Mouse (Mus musculus) splenic B cell, adult 2 months (primary cell): Measurements from ENCODE around the gene Ccdc93.

Experiments used
- DNase-seq: peaks from one replicate; pipeline ENCODE4 v3.0.0-alpha.2; 2011; ENCODE audit warnings: low read depth, low spot score
- H3K27me3 ChIP-seq: 2 replicates; pipeline ENCODE4 v1.6.1; 2012; ENCODE audit warnings: mild to moderate bottlenecking, low read length, moderate library complexity, mixed read lengths; ENCODE audit not compliant: control insufficient read depth, poor library complexity, insufficient read depth, severe bottlenecking
- H3K36me3 ChIP-seq: 2 replicates; pipeline ENCODE4 v1.6.1; 2012; ENCODE audit warnings: mild to moderate bottlenecking, low read length, moderate library complexity, mixed read lengths; ENCODE audit not compliant: control insufficient read depth, poor library complexity, insufficient read depth, severe bottlenecking

Ccdc93 gene

GRCm38 (mm10) chr1:121518609-121519008 lies 87.8 kb downstream of the Ccdc93 start:
- no peaks in the 10 kb centered on the region for H3K36me3 ChIP-seq
- no peaks in the 10 kb centered on the region for H3K27me3 ChIP-seq
- no peak for DNase-seq

DNA sequence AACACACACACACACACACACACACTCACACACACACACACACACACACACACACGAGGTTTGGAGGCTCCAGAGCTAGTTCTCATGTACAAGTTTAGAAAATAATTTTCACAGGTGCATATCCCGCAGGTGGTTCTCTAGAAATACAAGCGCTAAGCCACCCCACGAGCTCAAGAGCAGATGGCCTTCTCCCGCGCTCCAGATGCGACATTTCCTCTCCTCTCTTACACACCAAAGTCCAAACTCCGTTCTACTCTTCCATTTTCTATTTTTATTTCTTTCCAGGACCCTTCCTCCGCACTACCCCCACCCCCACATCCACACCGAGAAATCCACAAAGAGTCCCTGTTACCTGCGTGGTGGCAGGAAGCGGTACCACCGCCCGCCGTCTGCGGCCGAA lies 96.2 kb downstream of the Ccdc93 start:
- DNase-seq = no peak
- no peaks in the 10 kb centered on the region for H3K27me3 ChIP-seq
- H3K36me3 ChIP-seq = no peaks in the 10 kb centered on the region

DNA sequence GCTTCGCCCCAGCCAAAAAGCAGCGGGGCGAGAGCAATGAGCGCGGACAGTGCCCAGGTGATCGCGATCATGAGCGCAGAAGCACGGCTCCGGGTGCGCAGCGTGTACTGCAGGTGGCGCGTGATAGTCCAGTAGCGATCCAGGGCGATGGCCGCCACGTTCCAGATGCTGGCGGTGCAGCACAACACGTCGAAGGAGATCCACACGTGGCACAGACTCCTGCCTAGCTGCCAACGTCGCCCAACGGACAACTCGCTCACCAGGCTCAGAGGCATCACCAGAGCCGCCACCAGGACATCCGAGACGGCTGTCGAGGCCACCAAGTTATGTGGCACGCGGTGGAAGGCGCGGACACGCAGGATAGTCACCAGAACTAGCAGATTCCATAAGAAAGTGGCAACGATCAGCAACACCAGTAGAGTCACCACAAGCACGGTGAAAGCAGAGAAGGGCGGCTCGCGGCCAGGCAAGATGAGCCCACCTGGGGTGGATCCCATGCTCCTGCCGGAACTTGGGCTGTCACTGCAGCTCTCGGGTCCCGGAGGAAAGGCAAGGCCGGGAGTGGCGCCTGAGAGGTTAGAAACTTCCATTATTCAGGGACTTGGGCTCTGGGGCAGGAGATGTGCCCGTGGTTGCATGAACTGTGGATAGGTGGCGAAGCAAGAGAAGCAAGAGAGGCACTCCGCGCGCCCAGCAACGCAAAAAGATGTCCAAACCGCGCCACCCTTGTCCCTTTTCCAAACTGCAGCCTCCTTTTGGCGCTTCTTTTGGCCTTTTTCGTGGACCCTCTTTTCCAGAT lies 97.0 kb downstream of the Ccdc93 start:
- no peaks in the 10 kb centered on the region for H3K36me3 ChIP-seq
- no peaks in the 10 kb centered on the region for H3K27me3 ChIP-seq
- DNase-seq = no peak

DNA sequence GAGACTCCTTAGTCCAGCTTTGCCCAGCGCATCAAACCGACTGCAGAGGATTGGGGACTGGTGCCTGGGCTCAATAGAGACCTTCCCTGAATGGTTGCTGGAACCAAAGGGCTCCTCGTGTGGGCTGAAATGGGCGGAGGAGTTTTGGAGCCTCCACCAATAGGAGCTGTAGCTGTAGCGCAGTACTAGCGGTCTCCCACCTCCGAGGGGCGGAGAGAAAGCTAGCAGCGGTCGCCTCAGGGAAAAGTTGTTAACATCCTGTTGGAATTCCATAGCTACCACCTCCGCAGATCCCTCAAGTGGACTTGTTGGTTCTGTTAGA lies 97.5 kb downstream of the Ccdc93 start, which contains the start of gene Htr5b:
Gene Htr5b, minus strand, starts transcription at position 67 of the 322 bp plus-strand sequence.
- no peak for DNase-seq
- Histone ChIP-seq H3K36me3 (no peaks in the 10 kb centered on the region), H3K27me3 (no peaks in the 10 kb centered on the region)

DNA sequence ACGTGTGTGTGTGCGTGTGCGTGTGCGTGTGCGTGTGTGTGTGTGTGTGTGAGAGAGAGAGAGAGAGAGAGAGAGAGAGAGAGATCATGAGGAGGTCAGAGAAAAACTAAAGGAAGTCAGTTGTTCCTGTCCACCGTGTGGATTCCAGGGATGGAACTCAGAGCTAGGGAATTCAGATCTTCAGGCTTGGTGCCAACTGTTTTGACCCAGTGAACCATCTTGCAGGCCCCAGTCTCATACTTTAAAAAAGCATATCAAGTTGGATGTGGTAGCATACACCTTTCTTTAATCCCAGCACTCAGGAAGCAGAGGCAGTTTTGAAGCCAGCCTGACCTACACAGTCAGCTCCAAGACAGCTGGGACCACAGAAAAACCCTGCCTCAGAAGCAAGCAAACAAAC lies 98.4 kb downstream of the Ccdc93 start:
- Histone ChIP-seq H3K36me3 (no peaks in the 10 kb centered on the region), H3K27me3 (no peaks in the 10 kb centered on the region)
- no peak for DNase-seq

DNA sequence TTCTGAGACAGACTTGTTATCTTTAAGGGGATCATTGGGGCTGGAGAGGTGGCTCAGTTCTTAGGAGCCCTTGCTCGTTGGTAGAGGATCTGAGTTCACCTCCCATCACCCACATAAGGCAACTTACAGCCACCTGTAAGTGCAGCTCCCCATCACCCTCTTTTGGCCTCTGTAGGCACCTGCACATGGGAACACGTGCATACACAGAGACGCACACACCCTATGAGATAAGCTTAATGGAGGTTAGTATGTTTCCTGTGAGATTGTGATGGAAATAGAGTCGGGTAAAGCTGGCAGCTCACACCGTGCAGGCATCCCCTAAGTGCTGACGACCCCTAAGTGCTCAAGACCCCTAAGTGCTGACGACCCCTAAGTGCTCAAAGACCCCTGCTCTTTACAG lies 100.6 kb downstream of the Ccdc93 start:
- Histone ChIP-seq H3K27me3 (no peaks in the 10 kb centered on the region), H3K36me3 (no peaks in the 10 kb centered on the region)
- DNase-seq = no peak

- H3K27me3 ChIP-seq = no peaks in the 10 kb centered on the region
- no peaks in the 10 kb centered on the region for H3K36me3 ChIP-seq
- no peak for DNase-seq
Measured at GRCm38 (mm10) chr1:121540361-121540760, 109.5 kb downstream of the Ccdc93 start.

DNA sequence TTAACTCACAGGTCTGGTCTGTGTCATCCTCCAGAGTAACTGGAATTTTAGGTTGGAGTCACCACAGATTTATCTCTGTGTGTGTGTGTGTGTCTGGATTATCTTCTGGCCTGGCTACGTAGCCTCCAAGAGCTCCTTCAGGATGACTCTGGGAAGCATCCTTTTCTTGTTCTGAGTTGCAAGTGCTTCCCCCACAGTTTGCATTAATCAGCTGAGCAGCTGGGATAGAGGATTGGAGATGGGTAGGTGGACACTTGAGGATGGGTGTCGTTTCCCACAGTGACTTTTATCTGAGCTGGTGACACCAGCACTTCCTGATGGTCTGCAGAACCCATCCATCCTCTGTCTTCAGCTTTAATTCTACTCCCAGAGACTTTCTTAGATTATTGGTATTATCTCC lies 116.0 kb downstream of the Ccdc93 start:
- DNase-seq = no peak
- Histone ChIP-seq H3K36me3 (no peaks in the 10 kb centered on the region), H3K27me3 (no peaks in the 10 kb centered on the region)

GRCm38 (mm10) chr1:121548667-121549066 lies 117.8 kb downstream of the Ccdc93 start:
- DNase-seq = no peak
- Histone ChIP-seq H3K36me3 (0 out of 2 replicates have a peak, but pooled peaks cover 1% of the 10 kb centered on the region), H3K27me3 (no peaks in the 10 kb centered on the region)

GRCm38 (mm10) chr1:121549456-121549855 lies 118.6 kb downstream of the Ccdc93 start:
- DNase-seq = peak; percentile 22
- Histone ChIP-seq H3K36me3 (0 out of 2 replicates have a peak, but pooled peaks cover 1% of the 10 kb centered on the region), H3K27me3 (no peaks in the 10 kb centered on the region)

- DNase-seq = no peak
- 0 out of 2 replicates have a peak, but pooled peaks cover 1% of the 10 kb centered on the region for H3K36me3 ChIP-seq
- H3K27me3 ChIP-seq = no peaks in the 10 kb centered on the region
Measured at GRCm38 (mm10) chr1:121550801-121551456, 120.1 kb downstream of the Ccdc93 start.

GRCm38 (mm10) chr1:121551457-121551835 lies 120.6 kb downstream of the Ccdc93 start:
- no peak for DNase-seq
- 0 out of 2 replicates have a peak, but pooled peaks cover 1% of the 10 kb centered on the region for H3K36me3 ChIP-seq

More at GRCm38 (mm10) chr1:121551457-121551835, 120.6 kb downstream of the Ccdc93 start:
- H3K27me3 ChIP-seq = no peaks in the 10 kb centered on the region
